Mouse (Mus musculus) C2C12 (cell line): ENCODE measurements at regions not wholly inside any gene's neighbourhood (a gene's known extent, or its start where the extent isn't known, plus 50 kb on each side); places are given as distances from the start of the nearest gene placed in this dataset.

Experiments used
- CTCF ChIP-seq: IDR thresholded peaks from one replicate; pipeline ENCODE4 v1.5.1; 2011; ENCODE audit not compliant: control insufficient read depth, insufficient read depth, insufficient read length
- MAX ChIP-seq: IDR thresholded peaks from one replicate; pipeline ENCODE4 v1.6.1; 2011; ENCODE audit warnings: mild to moderate bottlenecking, control low read depth
- MYOD1 ChIP-seq: IDR thresholded peaks from one replicate; pipeline ENCODE4 v1.6.1; 2011; ENCODE audit warnings: low read depth; ENCODE audit not compliant: control insufficient read depth, insufficient read length
- MYOG ChIP-seq: IDR thresholded peaks from one replicate; pipeline ENCODE4 v1.6.1; 2011; ENCODE audit not compliant: control insufficient read depth, insufficient read length; ENCODE audit errors: extremely low read depth
- USF1 ChIP-seq: IDR thresholded peaks from one replicate; pipeline ENCODE4 v1.6.1; 2011; ENCODE audit warnings: low read depth, mild to moderate bottlenecking, control low read depth, moderate library complexity

DNA sequence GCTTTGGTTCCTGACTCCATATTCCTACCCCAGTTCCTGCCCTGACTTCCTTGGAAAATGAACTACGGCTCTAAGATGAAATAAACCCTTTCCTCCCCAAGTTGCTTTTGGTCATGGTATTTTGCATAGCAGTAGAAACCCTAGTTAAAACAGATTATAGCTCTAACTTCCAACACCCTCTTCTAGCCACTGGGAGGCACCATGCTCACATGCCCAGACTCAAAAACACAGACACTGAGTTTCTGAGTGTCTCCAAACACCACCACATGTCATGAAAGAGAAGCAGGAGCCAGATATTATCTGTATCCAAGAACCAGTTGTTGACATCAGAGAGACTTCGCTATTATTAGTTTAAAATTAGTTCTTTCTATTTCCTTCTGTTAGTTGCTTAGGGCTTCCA, 316.1 kb upstream of the Tgfbr2 start:
- TF ChIP-seq CTCF (no peak), USF1 (no peak), MYOD1 (no peak), MAX (no peak), MYOG (no peak)
